Mouse (Mus musculus): ENCODE results near the gene Prpf40b. TPM values are rescaled to one million over a fixed set of nuclear protein-coding genes. Genes with fewer than 3 reads are reported as not detected.

The Prpf40b gene
- polyA plus RNA-seq, 1 experiment from 2014 or later = 37.4 TPM

GRCm38 (mm10) chr15:99253772-99254171 lies 41.1 kb upstream of the Prpf40b start:
- peaks cover 29% of the 10 kb centered on the region for H3K4me1 ChIP-seq (ENCODE audit: control insufficient read depth, insufficient read depth, low read length)
- WGBS (ENCODE audit: insufficient replicate concordance) = 88% methylated on average over 6 of the region's 6 CpGs
- no peaks in the 10 kb centered on the region for H3K27me3 ChIP-seq (ENCODE audit: control insufficient read depth, insufficient read depth, low read length)
- H3K36me3 ChIP-seq (ENCODE audit: control insufficient read depth, insufficient read depth, low read length) = no peaks in the 10 kb centered on the region
- no peaks in the 10 kb centered on the region for H3K9me3 ChIP-seq (replicated peaks; ENCODE audit: control insufficient read depth, low read length)
- no peak overlapping the region for H3K4me2 ChIP-seq
- no peak overlapping the region for H3K9ac ChIP-seq (ENCODE audit: low read depth, low read length)
- ATAC-seq (replicated peaks; ENCODE audit: insufficient number of reproducible peaks, low FRiP score, low TSS enrichment) = no peak
- H3K27ac ChIP-seq (ENCODE audit: low read depth, low read length) = no peak overlapping the region
- no peak overlapping the region for H3K4me3 ChIP-seq (ENCODE audit: low read depth, low read length)

- H3K9ac ChIP-seq (ENCODE audit: low read depth, low read length) = no peak overlapping the region
These were observed 40.3 kb upstream of the Prpf40b start for GRCm38 (mm10) chr15:99254477-99255005.

GRCm38 (mm10) chr15:99255241-99255749 lies 39.6 kb upstream of the Prpf40b start:
- Histone ChIP-seq H3K9me3 (replicated peaks; ENCODE audit: control insufficient read depth, low read length) (no peaks in the 10 kb centered on the region), H3K27ac (ENCODE audit: low read depth, low read length) (no peak overlapping the region), H3K4me2 (no peak overlapping the region), H3K36me3 (ENCODE audit: control insufficient read depth, insufficient read depth, low read length) (no peaks in the 10 kb centered on the region), H3K4me1 (ENCODE audit: control insufficient read depth, insufficient read depth, low read length) (peaks cover 25% of the 10 kb centered on the region), H3K4me3 (ENCODE audit: low read depth, low read length) (no peak overlapping the region), H3K27me3 (ENCODE audit: control insufficient read depth, insufficient read depth, low read length) (no peaks in the 10 kb centered on the region), H3K9ac (ENCODE audit: low read depth, low read length) (no peak overlapping the region)
- 84% methylated on average over 6 of the region's 6 CpGs for WGBS (ENCODE audit: insufficient replicate concordance)
- ATAC-seq (replicated peaks; ENCODE audit: insufficient number of reproducible peaks, low FRiP score, low TSS enrichment) = no peak

More at GRCm38 (mm10) chr15:99254477-99255005, 40.3 kb upstream of the Prpf40b start:
- no peak overlapping the region for H3K4me3 ChIP-seq (ENCODE audit: low read depth, low read length)
- no peaks in the 10 kb centered on the region for H3K36me3 ChIP-seq (ENCODE audit: control insufficient read depth, insufficient read depth, low read length)
- no peak overlapping the region for H3K4me2 ChIP-seq
- WGBS (ENCODE audit: insufficient replicate concordance) = 71% methylated on average over 2 of the region's 2 CpGs
- 0 out of 2 replicates have a peak overlapping the region, but pooled peaks have one; percentile 29 for H3K27ac ChIP-seq (ENCODE audit: low read depth, low read length)
- no peaks in the 10 kb centered on the region for H3K27me3 ChIP-seq (ENCODE audit: control insufficient read depth, insufficient read depth, low read length)
- peaks cover 28% of the 10 kb centered on the region for H3K4me1 ChIP-seq (ENCODE audit: control insufficient read depth, insufficient read depth, low read length)
- ATAC-seq (replicated peaks; ENCODE audit: insufficient number of reproducible peaks, low FRiP score, low TSS enrichment) = no peak
- H3K9me3 ChIP-seq (replicated peaks; ENCODE audit: control insufficient read depth, low read length) = no peaks in the 10 kb centered on the region

- Histone ChIP-seq H3K9ac (ENCODE audit: low read depth, low read length) (no peak overlapping the region), H3K27me3 (ENCODE audit: control insufficient read depth, insufficient read depth, low read length) (no peaks in the 10 kb centered on the region), H3K36me3 (ENCODE audit: control insufficient read depth, insufficient read depth, low read length) (no peaks in the 10 kb centered on the region), H3K27ac (ENCODE audit: low read depth, low read length) (peak overlapping the region; percentile 35; the same call in 1 of the 2 replicates), H3K4me2 (peak overlapping the region; percentile 67), H3K4me3 (ENCODE audit: low read depth, low read length) (0 out of 2 replicates have a peak overlapping the region, but pooled peaks have one; percentile 5), H3K4me1 (ENCODE audit: control insufficient read depth, insufficient read depth, low read length) (peaks cover 16% of the 10 kb centered on the region; the same call in 1 of the 2 replicates), H3K9me3 (replicated peaks; ENCODE audit: control insufficient read depth, low read length) (no peaks in the 10 kb centered on the region)
- ATAC-seq (replicated peaks; ENCODE audit: insufficient number of reproducible peaks, low FRiP score, low TSS enrichment) = peak; percentile 15; the same call in 1 of the 2 replicates
- WGBS (ENCODE audit: insufficient replicate concordance) = 66% methylated on average over 8 of the region's 8 CpGs
These were observed 35.6 kb upstream of the Prpf40b start for GRCm38 (mm10) chr15:99259167-99259729.

- H3K9me3 ChIP-seq (replicated peaks; ENCODE audit: control insufficient read depth, low read length) = no peaks in the 10 kb centered on the region
- H3K27me3 ChIP-seq (ENCODE audit: control insufficient read depth, insufficient read depth, low read length) = no peaks in the 10 kb centered on the region
- 0 out of 2 replicates have a peak overlapping the region, but pooled peaks have one; percentile 28 for H3K9ac ChIP-seq (ENCODE audit: low read depth, low read length)
- ATAC-seq (replicated peaks; ENCODE audit: insufficient number of reproducible peaks, low FRiP score, low TSS enrichment) = peak; percentile 53; the same call in 1 of the 2 replicates
- no peaks in the 10 kb centered on the region for H3K36me3 ChIP-seq (ENCODE audit: control insufficient read depth, insufficient read depth, low read length)
- H3K27ac ChIP-seq (ENCODE audit: low read depth, low read length) = no peak overlapping the region; the same call in 1 of the 2 replicates
- peak overlapping the region; percentile 26 for H3K4me3 ChIP-seq (ENCODE audit: low read depth, low read length)
- peaks cover 11% of the 10 kb centered on the region; the same call in 1 of the 2 replicates for H3K4me1 ChIP-seq (ENCODE audit: control insufficient read depth, insufficient read depth, low read length)
- WGBS (ENCODE audit: insufficient replicate concordance) = under 1% methylated on average over 9 of the region's 10 CpGs
- H3K4me2 ChIP-seq = peak overlapping the region; percentile 67
These were observed 35.1 kb upstream of the Prpf40b start for GRCm38 (mm10) chr15:99259730-99260252.

- Histone ChIP-seq H3K27ac (ENCODE audit: low read depth, low read length) (no peak overlapping the region), H3K27me3 (ENCODE audit: control insufficient read depth, insufficient read depth, low read length) (no peaks in the 10 kb centered on the region), H3K4me2 (no peak overlapping the region), H3K9ac (ENCODE audit: low read depth, low read length) (no peak overlapping the region), H3K4me1 (ENCODE audit: control insufficient read depth, insufficient read depth, low read length) (peaks cover 10% of the 10 kb centered on the region; the same call in 1 of the 2 replicates), H3K9me3 (replicated peaks; ENCODE audit: control insufficient read depth, low read length) (no peaks in the 10 kb centered on the region), H3K4me3 (ENCODE audit: low read depth, low read length) (no peak overlapping the region), H3K36me3 (ENCODE audit: control insufficient read depth, insufficient read depth, low read length) (no peaks in the 10 kb centered on the region)
- ATAC-seq (replicated peaks; ENCODE audit: insufficient number of reproducible peaks, low FRiP score, low TSS enrichment) = no peak
- 54% methylated on average over 10 of the region's 10 CpGs for WGBS (ENCODE audit: insufficient replicate concordance)
These were observed 32.2 kb upstream of the Prpf40b start for GRCm38 (mm10) chr15:99262702-99263101.

- no peaks in the 10 kb centered on the region for H3K27me3 ChIP-seq (ENCODE audit: control insufficient read depth, insufficient read depth, low read length)
- H3K4me3 ChIP-seq (ENCODE audit: low read depth, low read length) = no peak overlapping the region
- H3K9ac ChIP-seq (ENCODE audit: low read depth, low read length) = no peak overlapping the region
- 55% methylated on average over 2 of the region's 2 CpGs for WGBS (ENCODE audit: insufficient replicate concordance)
- no peak overlapping the region for H3K4me2 ChIP-seq
- no peaks in the 10 kb centered on the region for H3K9me3 ChIP-seq (replicated peaks; ENCODE audit: control insufficient read depth, low read length)
- peaks cover 8% of the 10 kb centered on the region; the same call in 1 of the 2 replicates for H3K4me1 ChIP-seq (ENCODE audit: control insufficient read depth, insufficient read depth, low read length)
- ATAC-seq (replicated peaks; ENCODE audit: insufficient number of reproducible peaks, low FRiP score, low TSS enrichment) = no peak
- H3K36me3 ChIP-seq (ENCODE audit: control insufficient read depth, insufficient read depth, low read length) = no peaks in the 10 kb centered on the region
- no peak overlapping the region for H3K27ac ChIP-seq (ENCODE audit: low read depth, low read length)
These were observed 30.5 kb upstream of the Prpf40b start for GRCm38 (mm10) chr15:99264363-99264762.

- WGBS (ENCODE audit: insufficient replicate concordance) = 16% methylated on average over 4 of the region's 4 CpGs
- no peaks in the 10 kb centered on the region for H3K9me3 ChIP-seq (replicated peaks; ENCODE audit: control insufficient read depth, low read length)
- no peaks in the 10 kb centered on the region for H3K36me3 ChIP-seq (ENCODE audit: control insufficient read depth, insufficient read depth, low read length)
- ATAC-seq (replicated peaks; ENCODE audit: insufficient number of reproducible peaks, low FRiP score, low TSS enrichment) = peak; percentile 20; the same call in 1 of the 2 replicates
- no peak overlapping the region for H3K4me2 ChIP-seq
- H3K27ac ChIP-seq (ENCODE audit: low read depth, low read length) = no peak overlapping the region
- H3K4me1 ChIP-seq (ENCODE audit: control insufficient read depth, insufficient read depth, low read length) = no peaks in the 10 kb centered on the region
- no peak overlapping the region for H3K9ac ChIP-seq (ENCODE audit: low read depth, low read length)
- no peaks in the 10 kb centered on the region for H3K27me3 ChIP-seq (ENCODE audit: control insufficient read depth, insufficient read depth, low read length)
- no peak overlapping the region for H3K4me3 ChIP-seq (ENCODE audit: low read depth, low read length)
These were observed 29.2 kb upstream of the Prpf40b start for GRCm38 (mm10) chr15:99265679-99266078.

All from heart, embryonic 11.5 days (tissue).